Mouse (Mus musculus) neural tube, embryonic 14.5 days (tissue): ENCODE results near the gene AL732309.1. TPM values are rescaled to one million over a fixed set of nuclear protein-coding genes. Genes with fewer than 3 reads are reported as not detected.

ENCODE experiments used
- ATAC-seq: fragments of 200-750 bp; cut with Nextera tagmentation; 2 replicates; pipeline ENCODE4 v1.8.0; 2017; ENCODE audit warnings: low read depth, mild to moderate bottlenecking, moderate TSS enrichment, moderate library complexity
- H3K27ac ChIP-seq: fragments of 300-500 bp; sonication (generic); 2 replicates; pipeline ENCODE4 v1.5.1; 2014; ENCODE audit warnings: low read depth, mild to moderate bottlenecking, control low read depth, low read length, moderate library complexity, mixed read lengths
- H3K27me3 ChIP-seq: fragments of 300-500 bp; sonication (generic); 2 replicates; pipeline ENCODE4 v1.6.1; 2014; ENCODE audit warnings: low read length; ENCODE audit not compliant: control insufficient read depth, insufficient read depth
- H3K36me3 ChIP-seq: fragments of 300-500 bp; sonication (generic); 2 replicates; pipeline ENCODE4 v1.6.1; 2014; ENCODE audit warnings: low read length, mixed read lengths; ENCODE audit not compliant: control insufficient read depth, insufficient read depth
- H3K4me1 ChIP-seq: fragments of 300-500 bp; sonication (generic); 2 replicates; pipeline ENCODE4 v1.6.1; 2014; ENCODE audit warnings: low read length; ENCODE audit not compliant: control insufficient read depth, insufficient read depth
- H3K4me2 ChIP-seq: fragments of 300-500 bp; sonication (generic); 2 replicates; pipeline ENCODE4 v1.6.1; 2014; ENCODE audit warnings: mild to moderate bottlenecking, low read depth, low read length, control low read depth
- H3K4me3 ChIP-seq: fragments of 300-500 bp; sonication (generic); 2 replicates; pipeline ENCODE4 v1.5.1; 2014; ENCODE audit warnings: low read depth, low read length, control low read depth, mixed read lengths
- H3K9ac ChIP-seq: fragments of 300-500 bp; sonication (generic); replicated peaks from 2 replicates; pipeline ENCODE4 v1.6.1; 2014; ENCODE audit warnings: low read depth, mild to moderate bottlenecking, control low read depth, low read length, mixed read lengths
- H3K9me3 ChIP-seq: fragments of 300-500 bp; sonication (generic); 2 replicates; pipeline ENCODE4 v1.6.1; 2016; ENCODE audit warnings: low read length; ENCODE audit not compliant: control insufficient read depth
- WGBS: fragments of 180-500 bp; shearing (Covaris S2); extraction: QIAGEN DNeasy Blood & Tissue Kit; methylation state at CpG from one replicate; pipeline ENCODE4 v1.1.7; 2014; 5-methylcytosine and 5-hydroxymethylcytosine counted together
- polyA plus RNA-seq: library from polyadenylated mRNA; unstranded; fragments of >200 nt; fragmentation: Nextera tagmentation; extraction: Ambion mirVana; gene quantifications from 2 replicates; pipeline ENCODE4 v1.2.1, GENCODE M21; 2014

The AL732309.1 gene
- polyA plus RNA-seq, 1 experiment from 2014 or later, result 7.1 TPM

- Histone ChIP-seq H3K4me3 (no peak overlapping the region), H3K36me3 (no peaks in the 10 kb centered on the region), H3K9ac (no peak overlapping the region), H3K4me2 (no peak overlapping the region), H3K27me3 (no peaks in the 10 kb centered on the region), H3K9me3 (no peaks in the 10 kb centered on the region), H3K27ac (no peak overlapping the region), H3K4me1 (no peaks in the 10 kb centered on the region)
- WGBS, result 65% methylated on average over 2 of the region's 2 CpGs
- ATAC-seq, result no peak
These were observed 29.0 kb downstream of the AL732309.1 start for GRCm38 (mm10) chr2:25217666-25218065.

DNA sequence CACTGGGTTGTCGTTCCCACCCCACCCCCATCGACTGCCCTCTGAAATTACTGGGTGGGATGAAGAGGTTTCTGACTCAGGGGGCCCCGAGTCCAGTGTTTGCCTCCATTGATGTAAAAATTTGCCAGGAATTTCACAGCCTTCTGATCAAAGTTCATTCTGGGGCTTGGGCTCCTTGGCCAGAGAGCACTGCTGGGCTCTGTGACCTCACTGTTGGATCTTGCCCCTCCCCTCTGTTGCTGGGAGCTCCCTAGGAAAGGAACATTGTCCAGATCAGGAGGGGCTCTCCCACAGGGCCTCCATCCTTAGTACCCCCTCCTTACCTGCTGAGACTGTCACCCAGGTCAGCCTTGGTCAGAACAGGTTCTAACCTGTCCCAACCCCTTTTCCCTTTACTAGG lies 32.2 kb downstream of the AL732309.1 start, which contains the start of gene Stpg3:
Gene Stpg3, minus strand, starts transcription at position 194 of the 400 bp plus-strand sequence.
- Histone ChIP-seq H3K4me2 (no peak within 1 kb of the TSS), H3K27ac (no peak within 1 kb of the TSS), H3K36me3 (no peaks in the 10 kb centered on the region), H3K4me3 (no peak within 1 kb of the TSS), H3K9me3 (no peaks in the 10 kb centered on the region), H3K4me1 (peaks cover 10% of the 10 kb centered on the region), H3K9ac (no peak within 1 kb of the TSS), H3K27me3 (no peaks in the 10 kb centered on the region)
- no peak for ATAC-seq
- WGBS, result 82% methylated on average over 3 of the region's 3 CpGs

GRCm38 (mm10) chr2:25213266-25213865 lies 33.3 kb downstream of the AL732309.1 start:
- no peaks in the 10 kb centered on the region for H3K27me3 ChIP-seq
- no peak overlapping the region for H3K27ac ChIP-seq
- no peak overlapping the region for H3K4me3 ChIP-seq
- H3K4me2 ChIP-seq, result no peak overlapping the region
- WGBS, result 69% methylated on average over 23 of the region's 23 CpGs
- no peak for ATAC-seq
- no peaks in the 10 kb centered on the region for H3K9me3 ChIP-seq
- H3K4me1 ChIP-seq, result peaks cover 18% of the 10 kb centered on the region
- H3K9ac ChIP-seq, result no peak overlapping the region
- H3K36me3 ChIP-seq, result 0 out of 2 replicates have a peak, but pooled peaks cover 5% of the 10 kb centered on the region

GRCm38 (mm10) chr2:25211121-25211670 lies 35.5 kb downstream of the AL732309.1 start, which contains the start of gene Nelfb:
Gene Nelfb, minus strand, starts transcription at chr2:25211489.
- H3K27ac ChIP-seq, result peak within 1 kb of the TSS; percentile 85
- WGBS, result under 1% methylated on average over 44 of the region's 44 CpGs
- peak; percentile 93 for ATAC-seq
- no peaks in the 10 kb centered on the region for H3K9me3 ChIP-seq
- H3K4me1 ChIP-seq, result peaks cover 20% of the 10 kb centered on the region
- 0 out of 2 replicates have a peak, but pooled peaks cover 12% of the 10 kb centered on the region for H3K36me3 ChIP-seq
- H3K4me2 ChIP-seq, result peak within 1 kb of the TSS; percentile 92
- no peaks in the 10 kb centered on the region for H3K27me3 ChIP-seq
- peak within 1 kb of the TSS; percentile 90 for H3K9ac ChIP-seq
- H3K4me3 ChIP-seq, result peak within 1 kb of the TSS; percentile 87

DNA sequence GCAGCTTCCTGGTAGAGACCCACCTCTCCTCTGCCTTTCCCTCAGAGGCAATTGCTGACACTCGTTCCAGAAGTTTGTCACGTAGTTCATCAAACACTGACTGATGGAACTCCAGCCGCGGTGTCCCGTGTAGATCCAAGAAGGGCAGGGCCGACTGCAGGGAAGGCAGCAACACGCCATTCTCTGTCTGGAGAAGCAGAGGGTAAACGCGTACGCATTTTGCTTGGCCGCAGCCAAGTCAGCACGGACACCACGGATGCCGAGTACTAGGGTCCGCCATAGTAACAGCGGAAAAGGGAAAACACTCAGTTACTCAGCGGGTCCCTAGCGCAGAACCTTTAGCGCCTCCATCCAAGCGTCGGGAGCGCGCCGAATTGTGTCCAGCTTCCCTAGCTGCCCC lies 36.0 kb downstream of the AL732309.1 start:
- H3K9me3 ChIP-seq, result no peaks in the 10 kb centered on the region
- peak overlapping the region; percentile 90 for H3K9ac ChIP-seq
- H3K4me1 ChIP-seq, result peaks cover 20% of the 10 kb centered on the region
- H3K27ac ChIP-seq, result peak overlapping the region; percentile 85
- under 1% methylated on average over 24 of the region's 24 CpGs for WGBS
- peak; percentile 36; the same call in 1 of the 2 replicates for ATAC-seq
- peaks cover 16% of the 10 kb centered on the region; the same call in 1 of the 2 replicates for H3K36me3 ChIP-seq
- peak overlapping the region; percentile 92 for H3K4me2 ChIP-seq
- peak overlapping the region; percentile 87 for H3K4me3 ChIP-seq
- H3K27me3 ChIP-seq, result no peaks in the 10 kb centered on the region

DNA sequence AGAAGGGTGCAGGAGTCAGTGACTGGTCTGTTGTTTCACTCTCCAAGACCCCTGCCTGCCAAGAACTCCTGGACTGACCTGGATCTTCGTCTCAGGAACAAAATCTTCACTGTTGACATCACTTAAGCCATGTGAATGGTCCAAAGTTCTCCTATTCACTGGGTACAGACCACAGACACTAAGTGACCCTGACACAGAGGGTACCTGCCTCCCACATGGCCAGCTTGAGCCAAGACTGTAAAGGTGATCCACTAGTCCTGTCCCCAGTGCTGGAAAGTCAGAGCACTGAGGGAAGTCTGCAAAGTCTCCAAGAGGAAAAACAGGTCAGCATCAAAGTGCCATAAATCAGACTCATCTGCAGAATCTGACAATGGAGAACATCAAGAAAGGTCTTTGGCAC lies 39.1 kb downstream of the AL732309.1 start:
- 75% methylated on average over 1 of the region's 1 CpGs for WGBS
- no peak for ATAC-seq
- H3K9me3 ChIP-seq, result no peaks in the 10 kb centered on the region
- H3K4me2 ChIP-seq, result no peak overlapping the region
- H3K27ac ChIP-seq, result no peak overlapping the region
- H3K4me3 ChIP-seq, result no peak overlapping the region
- H3K36me3 ChIP-seq, result peaks cover 41% of the 10 kb centered on the region
- H3K27me3 ChIP-seq, result no peaks in the 10 kb centered on the region
- no peak overlapping the region for H3K9ac ChIP-seq
- H3K4me1 ChIP-seq, result peaks cover 20% of the 10 kb centered on the region

DNA sequence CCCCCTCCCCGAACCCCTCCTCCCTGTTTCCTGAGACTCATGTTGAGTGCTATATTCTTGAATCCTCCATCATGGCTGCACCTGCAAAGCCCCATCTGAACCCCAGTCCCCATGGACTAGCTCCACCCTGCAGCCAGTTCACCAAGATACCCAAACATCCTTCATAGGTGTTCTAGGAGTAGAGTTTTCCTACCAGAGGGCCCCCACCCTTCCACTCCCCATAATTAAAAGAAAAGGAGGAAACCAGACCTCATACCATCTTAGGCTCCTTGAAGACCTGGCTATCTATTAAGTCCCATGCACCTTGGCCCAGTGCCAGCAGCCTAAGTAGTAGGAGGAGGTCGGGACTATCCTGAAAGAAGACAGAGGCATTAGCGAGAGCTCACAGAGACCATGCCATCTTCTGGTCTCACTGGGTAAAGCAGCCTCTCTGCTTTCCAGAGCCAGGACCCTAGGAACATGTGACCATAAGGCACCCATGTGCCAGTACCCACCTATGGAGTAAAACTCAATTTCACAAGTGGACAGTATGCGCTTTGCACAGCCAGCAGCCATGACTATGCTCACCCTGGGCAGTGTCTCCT lies 42.9 kb downstream of the AL732309.1 start:
- Histone ChIP-seq H3K27me3 (no peaks in the 10 kb centered on the region), H3K27ac (no peak overlapping the region), H3K4me2 (no peak overlapping the region), H3K9me3 (no peaks in the 10 kb centered on the region), H3K4me1 (peaks cover 4% of the 10 kb centered on the region; the same call in 1 of the 2 replicates), H3K36me3 (peaks cover 71% of the 10 kb centered on the region), H3K4me3 (no peak overlapping the region), H3K9ac (no peak overlapping the region)
- peak; percentile 38; the same call in 1 of the 2 replicates for ATAC-seq
- WGBS, result 65% methylated on average over 4 of the region's 4 CpGs

- no peak overlapping the region for H3K4me2 ChIP-seq
- H3K9ac ChIP-seq, result no peak overlapping the region
- H3K4me3 ChIP-seq, result no peak overlapping the region
- WGBS, result 97% methylated on average over 2 of the region's 2 CpGs
- H3K9me3 ChIP-seq, result no peaks in the 10 kb centered on the region
- H3K27me3 ChIP-seq, result 0 out of 2 replicates have a peak, but pooled peaks cover 3% of the 10 kb centered on the region
- no peak overlapping the region for H3K27ac ChIP-seq
- no peak for ATAC-seq
- no peaks in the 10 kb centered on the region for H3K4me1 ChIP-seq
- peaks cover 64% of the 10 kb centered on the region for H3K36me3 ChIP-seq
These were observed 46.0 kb downstream of the AL732309.1 start for GRCm38 (mm10) chr2:25200631-25201030.

DNA sequence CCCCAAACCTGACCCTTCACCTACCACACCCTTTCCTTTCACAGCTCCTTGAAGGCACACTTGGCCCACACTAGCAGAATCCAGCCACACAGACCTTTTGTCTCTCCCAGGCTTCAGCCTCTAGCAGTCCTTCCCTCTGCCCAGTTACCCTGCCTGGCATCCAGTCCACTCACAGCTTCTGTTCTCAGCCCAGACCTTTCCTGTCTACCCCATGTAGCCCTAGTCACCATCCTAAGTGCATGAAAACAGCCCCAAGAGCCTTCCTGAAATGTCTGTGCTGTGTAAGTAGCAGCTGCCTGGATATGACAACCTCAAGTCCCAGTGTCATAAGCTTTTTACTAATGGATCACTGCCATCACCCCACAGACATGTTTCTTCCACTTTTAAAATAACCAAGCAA lies 48.7 kb downstream of the AL732309.1 start:
- peaks cover 42% of the 10 kb centered on the region for H3K36me3 ChIP-seq
- peaks cover 9% of the 10 kb centered on the region; the same call in 1 of the 2 replicates for H3K27me3 ChIP-seq
- no peak overlapping the region for H3K27ac ChIP-seq
- H3K4me2 ChIP-seq, result no peak overlapping the region
- ATAC-seq, result no peak
- no peaks in the 10 kb centered on the region for H3K4me1 ChIP-seq
- no peak overlapping the region for H3K4me3 ChIP-seq
- H3K9me3 ChIP-seq, result no peaks in the 10 kb centered on the region
- H3K9ac ChIP-seq, result no peak overlapping the region
